Mouse (Mus musculus): ENCODE measurements at regions not wholly inside any gene's neighbourhood (a gene's known extent, or its start where the extent isn't known, plus 50 kb on each side); places are given as distances from the start of the nearest gene placed in this dataset.

DNA sequence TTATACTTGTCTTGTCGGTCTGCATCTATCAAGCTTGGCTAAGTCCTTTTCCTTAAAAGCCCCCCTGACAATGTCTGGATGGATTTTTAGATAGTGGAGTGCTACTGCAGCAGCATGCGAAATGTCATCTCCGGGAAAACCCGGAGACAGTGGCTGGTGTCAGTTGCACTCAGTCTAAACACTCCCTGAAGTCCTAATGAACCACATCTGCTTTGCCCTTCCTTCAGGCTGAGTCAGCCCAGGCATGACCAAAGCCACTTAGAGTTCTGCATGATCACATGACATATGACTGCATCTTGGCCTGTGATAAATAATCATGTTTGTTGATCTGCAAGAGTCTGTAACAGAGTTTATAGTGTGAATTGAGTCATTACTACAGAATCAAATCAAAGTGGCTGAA is 255.7 kb upstream of the Sall1 start:
- TF ChIP-seq POLR2A (IDR thresholded peaks at IDR 0.05; ENCODE audit: borderline replicate concordance, extremely low read depth, insufficient read depth, insufficient read length, poor library complexity, severe bottlenecking) (no peak), CTCF (IDR thresholded peaks at IDR 0.05; ENCODE audit: borderline replicate concordance, extremely low read depth, insufficient read depth, insufficient read length) (no peak)
